Mouse (Mus musculus) adrenal gland, postnatal 0 days (tissue): ENCODE measurements around the gene Fbp1. TPM values are rescaled to one million over a fixed set of nuclear protein-coding genes. Genes with fewer than 3 reads are reported as not detected.

Experiments used
- polyA plus RNA-seq: library from polyadenylated mRNA; unstranded; fragments of >200 nt; fragmentation: Nextera tagmentation; extraction: Ambion mirVana; gene quantifications from 2 replicates; pipeline ENCODE4 v1.2.1, GENCODE M21; 2015

The Fbp1 gene
- 62.3 and 91.2 TPM in 2 replicates for polyA plus RNA-seq

GRCm38 (mm10) chr13:62887712-62888441 lies at the start of gene Fbp1:
TSS of gene Fbp1 (minus strand) at chr13:62888282.

DNA sequence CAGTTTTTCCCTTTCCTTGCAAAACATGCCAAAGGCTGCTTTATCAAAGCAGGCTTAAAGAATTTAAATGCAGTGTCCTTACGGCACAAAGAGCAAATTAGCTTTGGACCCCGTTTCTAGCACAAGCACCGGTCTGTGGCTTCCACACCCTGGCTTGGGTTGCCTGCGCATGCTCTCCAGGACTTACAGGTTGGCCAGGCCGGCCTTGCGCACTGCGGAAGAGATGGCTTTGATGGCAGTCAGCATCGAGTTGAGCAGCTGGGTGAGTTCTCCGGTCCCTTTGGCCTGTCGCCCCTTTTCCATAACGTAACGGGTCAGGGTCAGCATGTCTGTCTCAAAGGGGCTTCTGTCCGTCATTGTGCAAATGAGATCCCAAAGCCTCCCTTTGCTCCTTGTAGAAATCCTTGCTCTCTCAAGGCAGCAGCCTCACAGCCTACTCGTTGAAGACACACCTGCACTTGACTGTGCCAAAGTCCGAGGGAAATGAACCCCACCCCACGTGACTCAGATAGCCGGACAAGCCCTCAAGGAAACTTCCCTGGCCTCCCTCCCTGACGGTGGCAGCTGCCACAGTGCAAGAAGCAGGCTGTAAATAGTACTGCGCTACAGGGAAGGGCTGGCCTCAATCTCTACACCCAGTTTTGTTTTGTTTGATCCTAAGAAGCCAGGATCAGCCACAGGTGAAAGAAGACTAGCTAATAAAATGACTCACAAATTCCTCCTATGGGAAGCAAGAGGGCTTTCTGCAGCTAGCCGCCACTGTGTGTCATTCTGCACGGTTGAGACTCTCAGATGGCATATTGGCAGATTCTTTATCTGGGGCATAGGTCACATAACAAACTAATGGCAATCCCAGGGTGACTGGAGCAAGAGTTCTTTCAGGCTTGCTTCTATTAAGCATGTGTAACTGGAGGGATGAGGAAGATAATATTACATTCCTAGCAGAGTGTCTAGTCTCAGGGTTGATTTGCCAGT lies 29.9 kb downstream of the Fbp1 start, which contains the start of gene Fbp2:
Fbp2 (minus strand) TSS at position 482 of the 975 bp plus-strand sequence.

Other genes with a start within 250 kb of the Fbp1 start
- gene Platr25, start 127.6 kb downstream of the Fbp1 start, polyA plus RNA-seq: 16.1 and 21.4 TPM in 2 replicates
- 5.0 and 10.3 TPM in 2 replicates for gene Gm5141, start 102.5 kb downstream of the Fbp1 start, polyA plus RNA-seq
- gene Fbp2, start 29.9 kb downstream of the Fbp1 start, polyA plus RNA-seq: 1.2 and 3.4 TPM in 2 replicates
- 106 and 119 TPM in 2 replicates for gene 2010111I01Rik, start 76.6 kb upstream of the Fbp1 start, polyA plus RNA-seq